Comparison of ENCODE assay signal across 26 mouse cellular contexts in genomic region chr16:5316271-5316670, GRCm38 (mm10).
"Had no signal": no experiment of that assay in that cellular context is flagged by ENCODE, and none has a peak within 500 bp of the region (broad histone marks: within the 10 kb centered on the region; RNA-seq: fewer than 3 reads in every experiment).

No protein-coding gene starts in this region.

- H3K9ac ChIP-seq: kidney, embryonic 15.5 days; limb, embryonic 12.5 days; limb, embryonic 15.5 days; liver, embryonic 12.5 days; liver, embryonic 15.5 days; lung, embryonic 15.5 days; midbrain, embryonic 13.5 days; neural tube, embryonic 13.5 days had no signal

- H3K27ac ChIP-seq: kidney, embryonic 15.5 days; layer of hippocampus, adult 2 months; limb, embryonic 12.5 days; limb, embryonic 15.5 days; liver, embryonic 12.5 days; liver, embryonic 15.5 days; lung, embryonic 15.5 days; midbrain, embryonic 10.5 days; midbrain, embryonic 13.5 days; neural tube, embryonic 13.5 days had no signal

- H3K27me3 ChIP-seq: kidney, embryonic 15.5 days; limb, embryonic 12.5 days; limb, embryonic 15.5 days; liver, embryonic 12.5 days; liver, embryonic 15.5 days; lung, embryonic 15.5 days; midbrain, embryonic 13.5 days; neural tube, embryonic 13.5 days had no signal

- H3K9me3 ChIP-seq: kidney, embryonic 15.5 days; limb, embryonic 12.5 days; limb, embryonic 15.5 days; liver, embryonic 12.5 days; liver, embryonic 15.5 days; lung, embryonic 15.5 days; midbrain, embryonic 10.5 days; midbrain, embryonic 13.5 days; neural tube, embryonic 13.5 days had no signal

- DNase-seq: kidney, adult 11 months; kidney, adult 8-10 months; kidney, postnatal 10 days; kidney, postnatal 36 days; left cerebral cortex, postnatal 4 days; lung, adult 18-20 months; lung, postnatal 10 days; lung, postnatal 36 days; retina, postnatal 1 day; right cerebral cortex, postnatal 25 days; spleen, adult 18-20 months; thymus, adult 18-20 months; thymus, postnatal 36 days had no signal

- H3K4me3 ChIP-seq: kidney, embryonic 15.5 days; layer of hippocampus, adult 2 months; limb, embryonic 12.5 days; limb, embryonic 15.5 days; liver, embryonic 12.5 days; liver, embryonic 15.5 days; lung, embryonic 15.5 days; megakaryocyte, embryonic 14.5 days; midbrain, embryonic 10.5 days; midbrain, embryonic 13.5 days; myocyte; neural tube, embryonic 13.5 days had no signal

- H3K36me3 ChIP-seq: kidney, embryonic 15.5 days; limb, embryonic 12.5 days; limb, embryonic 15.5 days; liver, embryonic 12.5 days; liver, embryonic 15.5 days; lung, embryonic 15.5 days; midbrain, embryonic 10.5 days; midbrain, embryonic 13.5 days; neural tube, embryonic 13.5 days had no signal

- ATAC-seq: liver, embryonic 12.5 days; midbrain, embryonic 13.5 days; midbrain, embryonic 16.5 days had no signal

- H3K4me1 ChIP-seq: kidney, embryonic 15.5 days; limb, embryonic 12.5 days; limb, embryonic 15.5 days; liver, embryonic 12.5 days; liver, embryonic 15.5 days; lung, embryonic 15.5 days; megakaryocyte, embryonic 14.5 days; midbrain, embryonic 10.5 days; midbrain, embryonic 13.5 days; neural tube, embryonic 13.5 days had no signal

- H3K4me2 ChIP-seq: kidney, embryonic 15.5 days; limb, embryonic 12.5 days; limb, embryonic 15.5 days; liver, embryonic 12.5 days; liver, embryonic 15.5 days; lung, embryonic 15.5 days; midbrain, embryonic 13.5 days; neural tube, embryonic 13.5 days had no signal
